Mouse (Mus musculus): Measurements from ENCODE around the gene Dpp9.

- TF ChIP-seq CTCF (IDR thresholded peaks at IDR 0.05; ENCODE audit: borderline replicate concordance, insufficient read depth, low read length) (no peak), POLR2A (IDR thresholded peaks at IDR 0.05; ENCODE audit: low read depth, low read length) (no peak)
Observed at GRCm38 (mm10) chr17:56229943-56230342, 11.2 kb upstream of the Dpp9 start.

All from embryonic fibroblast, embryonic 13.5 days (primary cell).